15 mouse cellular contexts compared by ENCODE assay signal in the genomic region with DNA sequence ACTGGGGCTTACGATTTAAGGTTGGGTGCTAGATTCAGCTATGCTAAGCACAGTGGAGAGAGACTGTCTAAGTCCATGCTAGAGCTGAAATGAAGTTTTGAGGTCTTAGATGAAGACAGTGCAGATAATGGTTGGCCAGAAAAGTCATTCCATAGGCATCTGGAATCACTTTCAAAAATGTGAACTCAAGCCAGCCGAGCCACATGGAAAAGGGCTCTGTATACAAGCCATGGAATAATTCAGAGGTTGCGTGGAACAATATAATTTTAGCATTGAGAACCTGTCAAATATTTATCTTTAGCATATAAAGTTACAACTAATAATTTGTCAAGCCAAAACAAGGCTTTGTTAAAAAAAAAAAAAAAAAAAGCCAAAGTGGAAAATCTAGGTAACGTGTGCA.
"Had no signal": no experiment of that assay in that cellular context is flagged by ENCODE, and none has a peak within 500 bp of the region (broad histone marks: within the 10 kb centered on the region; RNA-seq: fewer than 3 reads in every experiment).

No protein-coding gene starts in this region.

- H3K9ac ChIP-seq: lung, embryonic 14.5 days; midbrain, embryonic 13.5 days; midbrain, embryonic 15.5 days; neural tube, embryonic 12.5 days; stomach, embryonic 15.5 days had no signal

- H3K27ac ChIP-seq: macrophage; midbrain, embryonic 13.5 days; midbrain, embryonic 15.5 days; neural tube, embryonic 12.5 days; stomach, embryonic 15.5 days; stomach, postnatal 0 days had no signal

- H3K9me3 ChIP-seq: midbrain, embryonic 13.5 days; midbrain, embryonic 15.5 days; neural tube, embryonic 12.5 days; stomach, embryonic 15.5 days had no signal

- H3K27me3 ChIP-seq: megakaryocyte, embryonic 14.5 days; midbrain, embryonic 15.5 days; neural tube, embryonic 12.5 days; stomach, embryonic 15.5 days had no signal

- ATAC-seq: midbrain, embryonic 13.5 days; midbrain, embryonic 15.5 days had no signal

- H3K36me3 ChIP-seq: midbrain, embryonic 13.5 days; midbrain, embryonic 15.5 days; neural tube, embryonic 12.5 days; stomach, embryonic 15.5 days had no signal

- DNase-seq: lung, adult 18-20 months; lung, embryonic 14.5 days; lung, postnatal 10 days; right cerebral cortex, postnatal 14 days; thymus, adult 2 months; thymus, postnatal 25 days; thymus, postnatal 4 days had no signal

- H3K4me2 ChIP-seq: lung, embryonic 14.5 days; midbrain, embryonic 11.5 days; midbrain, embryonic 13.5 days; midbrain, embryonic 15.5 days; neural tube, embryonic 12.5 days; stomach, embryonic 15.5 days had no signal

- H3K4me3 ChIP-seq: megakaryocyte, embryonic 14.5 days; midbrain, embryonic 13.5 days; midbrain, embryonic 15.5 days; neural tube, embryonic 12.5 days; stomach, embryonic 15.5 days had no signal

- H3K4me1 ChIP-seq: megakaryocyte, embryonic 14.5 days; stomach, embryonic 15.5 days had no signal
